Mouse (Mus musculus): ENCODE data around the gene Thada.

Thada gene

GRCm38 (mm10) chr17:84465753-84466608 is at the start of gene Thada:
Gene Thada, minus strand, starts transcription at chr17:84466205.
- DNase-seq: peak; percentile 99

GRCm38 (mm10) chr17:84512516-84513085 is 46.6 kb upstream of the Thada start:
- DNase-seq: peak; percentile 24

- DNase-seq: peak; percentile 90
Observed at GRCm38 (mm10) chr17:84511682-84512515, 45.9 kb upstream of the Thada start, which contains the start of gene Plekhh2. Gene Plekhh2, plus strand, starts transcription at chr17:84511895.

GRCm38 (mm10) chr17:84510961-84511639 is 45.1 kb upstream of the Thada start:
- peak; percentile 41 for DNase-seq

GRCm38 (mm10) chr17:84510355-84510754 is 44.4 kb upstream of the Thada start:
- DNase-seq: peak; percentile 68

- no peak for DNase-seq
Observed at GRCm38 (mm10) chr17:84509176-84509575, 43.2 kb upstream of the Thada start.

- DNase-seq: no peak
Observed at GRCm38 (mm10) chr17:84508736-84509135, 42.7 kb upstream of the Thada start.

- no peak for DNase-seq
Observed at GRCm38 (mm10) chr17:84505922-84506321, 39.9 kb upstream of the Thada start.

- no peak for DNase-seq
Observed at GRCm38 (mm10) chr17:84502341-84502740, 36.3 kb upstream of the Thada start.

- peak; percentile 41 for DNase-seq
Observed at GRCm38 (mm10) chr17:84498639-84499038, 32.6 kb upstream of the Thada start.

GRCm38 (mm10) chr17:84497972-84498604 is 32.1 kb upstream of the Thada start:
- no peak for DNase-seq

- DNase-seq: no peak
Observed at GRCm38 (mm10) chr17:84497559-84497958, 31.6 kb upstream of the Thada start.

GRCm38 (mm10) chr17:84497026-84497425 is 31.0 kb upstream of the Thada start:
- DNase-seq: no peak

- DNase-seq: peak; percentile 32
Observed at GRCm38 (mm10) chr17:84492255-84492880, 26.4 kb upstream of the Thada start.

- DNase-seq: no peak
Observed at GRCm38 (mm10) chr17:84487415-84487814, 21.4 kb upstream of the Thada start.

- DNase-seq: peak; percentile 42
Observed at GRCm38 (mm10) chr17:84483673-84484320, 17.8 kb upstream of the Thada start.

- no peak for DNase-seq
Observed at GRCm38 (mm10) chr17:84482831-84483230, 16.8 kb upstream of the Thada start.

GRCm38 (mm10) chr17:84480464-84481355 is 14.7 kb upstream of the Thada start:
- peak; percentile 73 for DNase-seq

GRCm38 (mm10) chr17:84478276-84478675 is 12.3 kb upstream of the Thada start:
- DNase-seq: no peak

- DNase-seq: no peak
Observed at GRCm38 (mm10) chr17:84477176-84477575, 11.2 kb upstream of the Thada start.

All from lung, postnatal 10 days (tissue).